Mouse (Mus musculus) hindbrain, embryonic 15.5 days (tissue): ENCODE data around the gene Insl5. TPM values are rescaled to one million over a fixed set of nuclear protein-coding genes. Genes with fewer than 3 reads are reported as not detected.

ENCODE experiments used
- ATAC-seq: fragments of 200-750 bp; cut with Nextera tagmentation; 2 replicates; pipeline ENCODE4 v1.8.0; 2017; ENCODE audit warnings: low read depth, moderate number of reproducible peaks, moderate TSS enrichment; ENCODE audit not compliant: low FRiP score
- H3K27ac ChIP-seq: fragments of 300-500 bp; sonication (generic); replicated peaks from 2 replicates; pipeline ENCODE4 v1.5.1; 2015; ENCODE audit warnings: mild to moderate bottlenecking, inconsistent platforms
- H3K27me3 ChIP-seq: fragments of 300-500 bp; sonication (generic); 2 replicates; pipeline ENCODE4 v1.6.1; 2015; ENCODE audit warnings: control low read depth, inconsistent platforms
- H3K36me3 ChIP-seq: fragments of 300-500 bp; sonication (generic); 2 replicates; pipeline ENCODE4 v1.6.1; 2015; ENCODE audit warnings: control low read depth, inconsistent platforms
- H3K4me1 ChIP-seq: fragments of 300-500 bp; sonication (generic); replicated peaks from 2 replicates; pipeline ENCODE4 v1.6.1; 2015; ENCODE audit warnings: control low read depth, inconsistent platforms
- H3K4me2 ChIP-seq: fragments of 300-500 bp; sonication (generic); 2 replicates; pipeline ENCODE4 v1.6.1; 2015; ENCODE audit warnings: moderate library complexity, mild to moderate bottlenecking, inconsistent platforms
- H3K4me3 ChIP-seq: fragments of 300-500 bp; sonication (generic); 2 replicates; pipeline ENCODE4 v1.5.1; 2015; ENCODE audit warnings: mild to moderate bottlenecking, inconsistent platforms
- H3K9ac ChIP-seq: fragments of 300-500 bp; sonication (generic); 2 replicates; pipeline ENCODE4 v1.6.1; 2015; ENCODE audit warnings: inconsistent platforms
- H3K9me3 ChIP-seq: fragments of 300-500 bp; sonication (generic); 2 replicates; pipeline ENCODE4 v1.6.1; 2016; ENCODE audit warnings: control low read depth, inconsistent platforms
- WGBS: fragments of 180-500 bp; shearing (Covaris S2); methylation state at CpG from one replicate; pipeline ENCODE4 v1.1.7; 2015; 5-methylcytosine and 5-hydroxymethylcytosine counted together
- polyA plus RNA-seq: library from polyadenylated mRNA; unstranded; fragments of >200 nt; fragmentation: Nextera tagmentation; extraction: Ambion mirVana; gene quantifications from 2 replicates; pipeline ENCODE4 v1.2.1, GENCODE M21; 2015

Insl5 gene
- polyA plus RNA-seq, 1 experiment from 2014 or later: 0.53 TPM

DNA sequence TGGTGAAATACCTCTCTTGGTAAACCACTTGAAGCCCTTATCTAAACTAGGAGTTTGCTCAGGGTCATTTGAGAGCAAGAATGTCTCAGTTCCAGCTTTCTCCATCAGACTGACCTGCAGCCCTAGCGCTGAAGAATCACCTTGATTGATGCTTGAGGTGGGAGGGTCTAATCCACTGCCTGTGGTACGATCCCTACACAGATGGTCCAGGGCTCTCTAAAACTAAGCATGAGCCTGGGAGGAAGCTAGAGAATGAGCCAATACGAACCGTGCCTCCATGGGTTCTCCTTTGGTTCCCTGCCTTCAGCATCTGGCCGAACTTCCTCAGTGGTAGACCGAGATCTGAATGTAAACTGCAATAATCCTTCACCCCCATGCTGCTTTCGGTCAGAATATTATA, 1.1 kb upstream of the Insl5 start:
- Histone ChIP-seq H3K4me3 (no peak overlapping the region), H3K27ac (no peak overlapping the region), H3K4me2 (no peak overlapping the region), H3K9ac (no peak overlapping the region), H3K4me1 (no peaks in the 10 kb centered on the region), H3K27me3 (no peaks in the 10 kb centered on the region), H3K9me3 (no peaks in the 10 kb centered on the region), H3K36me3 (no peaks in the 10 kb centered on the region)
- ATAC-seq: no peak
- 93% methylated on average over 7 of the region's 7 CpGs for WGBS

DNA sequence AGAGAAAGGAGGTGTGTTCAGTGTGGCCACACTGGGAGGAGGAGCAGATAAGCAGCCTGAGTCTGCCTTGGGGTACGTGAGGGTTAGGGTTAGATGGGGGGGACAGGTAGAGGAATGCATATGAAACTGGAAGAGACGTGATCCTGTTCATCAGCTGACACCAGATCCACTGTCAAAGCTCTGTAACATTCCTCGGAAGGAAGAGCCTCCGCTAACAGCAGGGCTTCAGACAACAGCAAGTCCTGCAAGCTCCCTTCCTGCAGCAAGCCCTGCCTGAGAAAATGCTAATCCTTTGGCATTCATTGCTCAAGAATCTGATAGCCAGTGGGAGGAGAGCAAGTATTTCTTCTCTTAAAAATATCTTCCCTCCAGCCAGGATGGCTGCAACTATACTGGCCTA, 13.2 kb downstream of the Insl5 start:
- no peak overlapping the region for H3K27ac ChIP-seq
- H3K27me3 ChIP-seq: no peaks in the 10 kb centered on the region
- 9% methylated on average over 4 of the region's 4 CpGs for WGBS
- no peak for ATAC-seq
- no peak overlapping the region for H3K4me3 ChIP-seq
- H3K36me3 ChIP-seq: no peaks in the 10 kb centered on the region
- H3K4me2 ChIP-seq: no peak overlapping the region
- H3K9me3 ChIP-seq: no peaks in the 10 kb centered on the region
- no peak overlapping the region for H3K9ac ChIP-seq
- peaks cover 12% of the 10 kb centered on the region for H3K4me1 ChIP-seq

DNA sequence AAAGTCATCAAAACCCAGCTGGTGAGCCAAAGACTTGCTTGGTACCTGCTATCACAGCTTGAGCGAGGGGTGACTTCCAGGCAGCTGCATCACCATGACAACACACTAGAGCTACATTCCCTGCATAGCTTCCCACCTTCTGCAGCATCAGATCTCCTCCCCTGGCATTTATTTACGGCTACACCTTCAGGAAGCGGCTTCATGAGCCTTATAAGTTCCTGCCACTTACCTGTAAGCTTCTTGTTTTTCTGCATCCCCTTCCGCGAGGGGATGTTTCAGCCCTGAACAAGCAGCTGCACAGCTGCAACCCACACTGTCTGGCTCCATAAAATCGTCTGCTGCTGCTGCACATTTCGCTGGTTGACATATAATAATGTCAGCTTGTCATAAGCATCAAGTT, 14.8 kb downstream of the Insl5 start:
- Histone ChIP-seq H3K27me3 (no peaks in the 10 kb centered on the region), H3K4me1 (peaks cover 15% of the 10 kb centered on the region), H3K27ac (peak overlapping the region; percentile 70), H3K9ac (no peak overlapping the region), H3K36me3 (no peaks in the 10 kb centered on the region), H3K4me2 (peak overlapping the region; percentile 41), H3K4me3 (no peak overlapping the region), H3K9me3 (no peaks in the 10 kb centered on the region)
- WGBS: 27% methylated on average over 7 of the region's 7 CpGs
- ATAC-seq: peak; percentile 82; the same call in 1 of the 2 replicates

DNA sequence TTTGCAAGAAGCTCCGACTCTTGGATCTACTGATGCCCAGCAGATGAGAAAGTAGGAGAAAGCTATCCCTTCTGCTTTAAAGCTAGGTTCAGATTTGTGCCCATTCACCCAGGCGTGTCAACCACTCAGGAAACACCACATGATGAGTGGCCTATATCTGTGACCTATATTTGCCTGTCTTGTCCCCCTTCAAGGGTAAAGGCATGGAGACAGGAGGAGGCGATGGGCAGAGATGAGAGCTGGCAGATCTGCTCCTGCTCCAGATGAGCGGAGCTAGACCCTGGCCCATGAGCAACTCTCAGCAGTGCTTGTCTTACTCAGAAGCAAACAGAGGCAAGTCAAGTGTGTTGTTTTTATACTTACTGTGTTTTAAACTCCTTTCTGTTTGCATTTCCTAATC, 15.9 kb downstream of the Insl5 start:
- H3K9me3 ChIP-seq: no peaks in the 10 kb centered on the region
- peaks cover 17% of the 10 kb centered on the region for H3K4me1 ChIP-seq
- H3K9ac ChIP-seq: no peak overlapping the region
- ATAC-seq: no peak
- H3K4me3 ChIP-seq: no peak overlapping the region
- no peak overlapping the region for H3K4me2 ChIP-seq
- H3K27ac ChIP-seq: no peak overlapping the region
- H3K27me3 ChIP-seq: no peaks in the 10 kb centered on the region
- H3K36me3 ChIP-seq: no peaks in the 10 kb centered on the region
- WGBS: 96% methylated on average over 4 of the region's 4 CpGs

DNA sequence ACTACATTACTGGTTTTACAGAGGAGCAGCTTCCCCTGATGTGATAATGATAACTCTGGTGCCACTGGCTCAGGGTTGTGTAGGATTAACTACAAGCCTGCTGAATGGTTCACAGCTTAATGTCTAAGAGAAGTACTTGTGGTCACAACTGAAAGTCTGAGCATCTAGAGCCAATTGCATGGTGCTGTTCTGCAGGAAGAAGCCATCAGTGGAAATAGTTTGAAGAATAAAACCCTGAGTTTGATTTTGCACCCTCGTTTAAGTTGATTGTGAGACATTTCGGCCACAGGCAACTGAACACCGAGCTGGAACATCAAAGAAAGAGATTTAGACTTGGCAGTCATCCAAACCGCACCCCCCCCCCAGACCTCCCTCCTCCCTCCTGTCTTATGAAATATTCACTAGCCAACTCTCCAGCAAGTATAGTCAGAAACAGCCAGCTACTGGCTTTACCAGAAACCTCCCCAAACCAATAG, 19.7 kb downstream of the Insl5 start:
- H3K27ac ChIP-seq: no peak overlapping the region
- WGBS: 31% methylated on average over 4 of the region's 4 CpGs
- H3K9me3 ChIP-seq: no peaks in the 10 kb centered on the region

DNA sequence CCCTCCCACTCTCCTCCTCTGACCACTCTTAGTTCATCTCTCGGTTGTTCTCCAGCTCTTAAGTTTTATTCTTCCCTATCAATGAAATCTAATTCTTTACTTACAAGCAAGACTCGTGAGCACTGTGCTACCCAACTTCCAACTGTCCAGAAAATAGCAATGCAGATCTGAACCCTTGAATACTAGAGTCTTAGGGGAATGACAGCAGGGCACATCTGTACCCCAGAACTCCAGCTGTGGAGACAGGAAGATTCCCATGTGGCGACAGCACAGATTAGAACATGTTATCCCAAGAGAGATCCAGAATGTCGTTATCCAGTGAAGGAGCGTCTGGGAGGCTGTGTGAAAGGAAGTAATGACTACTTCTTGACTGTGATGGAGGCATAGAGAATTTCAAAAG, 20.4 kb downstream of the Insl5 start:
- Histone ChIP-seq H3K27ac (no peak overlapping the region), H3K36me3 (no peaks in the 10 kb centered on the region), H3K4me1 (peaks cover 5% of the 10 kb centered on the region), H3K4me3 (no peak overlapping the region), H3K9me3 (no peaks in the 10 kb centered on the region), H3K4me2 (no peak overlapping the region), H3K27me3 (no peaks in the 10 kb centered on the region), H3K9ac (no peak overlapping the region)
- 73% methylated on average over 5 of the region's 5 CpGs for WGBS
- ATAC-seq: no peak

More for the DNA sequence above, 19.7 kb downstream of the Insl5 start:
- H3K4me2 ChIP-seq: no peak overlapping the region
- H3K36me3 ChIP-seq: no peaks in the 10 kb centered on the region
- peaks cover 10% of the 10 kb centered on the region for H3K4me1 ChIP-seq
- no peaks in the 10 kb centered on the region for H3K27me3 ChIP-seq
- no peak overlapping the region for H3K4me3 ChIP-seq
- H3K9ac ChIP-seq: no peak overlapping the region
- no peak for ATAC-seq

DNA sequence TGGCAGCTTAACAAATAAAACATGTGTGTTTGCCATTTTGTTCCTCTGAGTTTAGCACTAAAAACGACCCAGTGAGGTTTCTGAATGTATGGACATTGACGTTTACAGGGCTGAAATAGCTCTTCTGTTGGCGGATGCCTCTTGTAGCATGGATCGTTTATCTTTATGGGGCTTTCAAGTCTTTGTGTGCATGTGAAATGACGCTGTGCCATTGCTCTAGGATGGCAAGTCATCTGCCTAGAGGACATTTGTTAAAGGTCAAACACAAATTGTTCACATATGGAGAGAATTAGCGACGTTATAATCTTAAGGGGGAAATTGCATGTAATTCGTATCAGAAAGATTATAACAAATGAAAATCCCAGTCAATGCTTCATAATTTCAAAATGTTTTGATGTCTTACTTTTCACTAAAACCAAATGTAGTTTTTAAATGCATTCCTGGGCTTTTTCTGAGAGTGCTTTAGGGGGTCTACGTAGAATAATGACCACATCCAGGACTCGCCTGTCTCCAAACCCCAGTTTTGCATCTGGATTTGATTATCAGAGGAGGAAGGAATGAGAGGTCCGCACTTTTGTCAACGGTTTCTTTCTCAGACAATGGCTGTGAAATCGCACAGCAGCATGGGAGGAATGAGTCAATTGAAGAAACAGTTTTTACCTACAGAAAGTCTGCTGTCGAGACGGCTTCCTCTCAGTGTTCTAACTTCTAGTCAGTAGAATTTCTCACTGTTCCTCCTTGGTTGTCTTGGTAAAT, 21.3 kb downstream of the Insl5 start:
- peaks cover 5% of the 10 kb centered on the region for H3K4me1 ChIP-seq
- no peak overlapping the region for H3K4me3 ChIP-seq
- no peak for ATAC-seq
- H3K27me3 ChIP-seq: no peaks in the 10 kb centered on the region
- H3K9ac ChIP-seq: no peak overlapping the region
- H3K36me3 ChIP-seq: no peaks in the 10 kb centered on the region
- 52% methylated on average over 15 of the region's 15 CpGs for WGBS
- H3K4me2 ChIP-seq: no peak overlapping the region
- no peak overlapping the region for H3K27ac ChIP-seq
- no peaks in the 10 kb centered on the region for H3K9me3 ChIP-seq

DNA sequence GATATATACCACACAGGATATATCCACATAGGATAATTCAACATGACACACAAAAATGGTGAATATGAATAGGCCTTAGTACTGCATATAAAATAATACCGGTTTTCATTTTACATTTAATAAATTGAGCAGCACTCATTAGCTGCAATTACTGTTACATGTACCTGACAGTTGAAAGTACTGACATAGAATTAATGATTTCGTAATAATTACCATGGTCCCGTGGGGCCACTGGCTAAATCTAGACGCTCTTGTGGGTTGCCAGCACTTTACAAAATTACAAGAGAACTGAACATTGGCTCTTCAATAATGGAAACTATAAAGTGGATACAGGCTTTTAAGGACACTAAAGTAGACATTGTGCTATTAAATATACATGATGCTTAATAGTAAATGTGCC, 22.0 kb downstream of the Insl5 start:
- H3K9me3 ChIP-seq: no peaks in the 10 kb centered on the region
- H3K36me3 ChIP-seq: no peaks in the 10 kb centered on the region
- no peak overlapping the region for H3K9ac ChIP-seq
- H3K4me2 ChIP-seq: no peak overlapping the region
- WGBS: 68% methylated on average over 4 of the region's 4 CpGs
- H3K27me3 ChIP-seq: no peaks in the 10 kb centered on the region
- H3K4me3 ChIP-seq: no peak overlapping the region
- peaks cover 5% of the 10 kb centered on the region for H3K4me1 ChIP-seq
- no peak for ATAC-seq
- no peak overlapping the region for H3K27ac ChIP-seq

DNA sequence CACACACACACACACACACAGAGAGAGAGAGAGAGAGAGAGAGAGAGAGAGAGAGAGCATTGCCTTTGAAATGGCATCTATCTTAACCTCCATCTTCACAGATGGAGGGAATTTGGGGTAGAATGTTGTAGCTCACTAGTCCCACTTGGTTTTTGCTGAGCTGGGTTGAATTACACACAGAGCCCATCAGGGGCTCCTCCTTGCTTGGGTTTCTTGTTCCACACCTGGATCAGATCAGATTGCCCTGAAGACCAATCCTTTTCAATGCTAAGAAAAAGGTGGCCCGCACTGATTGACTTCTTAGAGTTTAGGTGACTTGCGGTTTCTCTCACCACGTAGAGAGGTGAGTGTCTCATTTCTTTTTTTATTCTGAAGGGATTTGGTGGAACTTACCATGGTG, 35.0 kb downstream of the Insl5 start:
- H3K9me3 ChIP-seq: no peaks in the 10 kb centered on the region
- no peak overlapping the region for H3K4me3 ChIP-seq
- no peak overlapping the region for H3K27ac ChIP-seq
- H3K27me3 ChIP-seq: no peaks in the 10 kb centered on the region
- H3K36me3 ChIP-seq: no peaks in the 10 kb centered on the region
- H3K4me1 ChIP-seq: no peaks in the 10 kb centered on the region
- 78% methylated on average over 3 of the region's 3 CpGs for WGBS
- no peak overlapping the region for H3K9ac ChIP-seq
- no peak overlapping the region for H3K4me2 ChIP-seq
- no peak for ATAC-seq

DNA sequence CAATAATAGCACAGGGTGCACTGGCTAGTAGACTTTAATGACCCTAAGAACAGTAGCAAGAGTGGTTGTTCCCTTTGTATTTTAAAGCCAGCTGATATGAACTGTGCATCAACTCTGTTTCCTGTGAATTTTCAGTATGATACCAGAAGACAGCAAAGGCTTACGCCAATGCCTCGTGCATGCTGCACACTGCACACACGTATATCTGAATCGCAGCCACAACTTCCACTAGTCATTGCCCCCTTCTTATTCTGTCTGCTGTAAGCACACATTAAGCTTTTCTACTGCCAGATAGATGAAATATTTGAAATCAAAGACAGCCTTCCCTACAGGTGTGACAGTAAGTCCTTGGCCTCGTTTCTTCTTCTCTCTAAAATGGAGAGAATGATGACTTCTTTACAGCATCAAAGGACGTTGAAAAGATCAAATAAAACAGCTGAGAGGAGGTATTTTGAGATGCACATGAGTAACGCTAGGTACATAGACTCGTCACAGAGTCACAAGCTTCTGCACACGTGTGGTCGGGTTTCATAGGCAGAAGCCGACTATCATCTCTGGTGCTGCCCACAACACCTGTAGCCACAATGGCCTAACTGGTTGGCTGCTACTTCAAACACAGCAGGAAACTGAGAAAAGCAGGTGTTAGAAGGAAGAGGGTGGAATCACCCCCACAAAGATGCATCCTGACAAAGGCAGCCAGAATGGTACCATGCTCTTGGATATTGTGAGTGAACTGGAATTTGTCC, 35.9 kb downstream of the Insl5 start:
- no peaks in the 10 kb centered on the region for H3K4me1 ChIP-seq
- H3K4me2 ChIP-seq: no peak overlapping the region
- no peaks in the 10 kb centered on the region for H3K9me3 ChIP-seq
- H3K4me3 ChIP-seq: no peak overlapping the region
- no peaks in the 10 kb centered on the region for H3K27me3 ChIP-seq
- no peaks in the 10 kb centered on the region for H3K36me3 ChIP-seq
- no peak for ATAC-seq
- no peak overlapping the region for H3K9ac ChIP-seq
- 87% methylated on average over 11 of the region's 11 CpGs for WGBS
- no peak overlapping the region for H3K27ac ChIP-seq

DNA sequence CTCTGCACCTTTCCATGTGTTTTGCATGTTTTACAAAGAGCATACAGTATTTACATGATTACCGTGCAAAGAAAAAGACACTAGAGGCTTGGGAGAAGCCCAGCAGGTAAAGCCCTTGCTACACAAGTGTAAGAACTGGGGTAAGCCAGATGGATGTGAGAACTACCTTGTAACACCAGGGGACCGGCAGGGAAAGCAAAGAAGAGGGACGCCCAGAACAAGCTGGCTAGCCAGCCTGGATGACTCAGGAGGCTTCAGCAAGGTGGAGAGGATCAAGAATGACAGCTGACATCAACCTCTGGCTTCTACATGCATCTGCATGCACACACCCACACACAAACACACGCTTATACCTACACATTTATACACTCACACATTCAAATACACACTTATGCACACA, 36.6 kb downstream of the Insl5 start:
- WGBS: 81% methylated on average over 4 of the region's 4 CpGs
- Histone ChIP-seq H3K9ac (no peak overlapping the region), H3K4me2 (no peak overlapping the region), H3K4me1 (no peaks in the 10 kb centered on the region), H3K27ac (no peak overlapping the region), H3K4me3 (no peak overlapping the region), H3K9me3 (no peaks in the 10 kb centered on the region), H3K36me3 (no peaks in the 10 kb centered on the region), H3K27me3 (no peaks in the 10 kb centered on the region)
- no peak for ATAC-seq

DNA sequence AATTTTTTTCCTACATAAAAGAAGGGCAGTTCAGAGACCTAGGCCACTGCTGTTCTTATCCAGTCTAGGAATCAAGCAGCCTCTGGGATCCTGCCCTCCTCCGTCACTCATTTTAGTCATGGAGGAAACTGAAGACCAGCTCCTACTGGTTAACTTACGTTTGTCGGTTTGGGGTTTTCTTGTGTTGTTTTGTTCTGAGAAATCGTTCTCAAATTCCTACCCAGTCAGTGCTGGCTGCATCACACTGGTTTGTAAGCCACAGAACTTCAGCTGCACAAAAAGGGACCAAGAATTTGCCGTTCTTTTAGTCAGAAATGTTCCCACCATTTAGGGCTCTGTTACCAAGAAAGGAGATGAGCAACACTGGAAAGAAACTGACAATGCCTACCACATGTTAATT, 37.3 kb downstream of the Insl5 start:
- ATAC-seq: no peak
- Histone ChIP-seq H3K36me3 (no peaks in the 10 kb centered on the region), H3K9ac (no peak overlapping the region), H3K4me1 (no peaks in the 10 kb centered on the region), H3K4me2 (no peak overlapping the region), H3K4me3 (no peak overlapping the region), H3K27ac (no peak overlapping the region), H3K27me3 (no peaks in the 10 kb centered on the region), H3K9me3 (no peaks in the 10 kb centered on the region)
- WGBS: 71% methylated on average over 5 of the region's 5 CpGs
